Mouse (Mus musculus) kidney, embryonic 16.5 days (tissue): ENCODE measurements around the gene Sfxn2. TPM values are rescaled to one million over a fixed set of nuclear protein-coding genes. Genes with fewer than 3 reads are reported as not detected.

Source experiments
- ATAC-seq: fragments of 200-750 bp; cut with Nextera tagmentation; 2 replicates; pipeline ENCODE4 v1.8.0; 2017; ENCODE audit warnings: moderate TSS enrichment; ENCODE audit not compliant: low FRiP score, low TSS enrichment
- H3K27ac ChIP-seq: fragments of 300-500 bp; sonication (generic); 2 replicates; pipeline ENCODE4 v1.5.1; 2014; ENCODE audit warnings: low read length
- H3K27me3 ChIP-seq: fragments of 300-500 bp; sonication (generic); 2 replicates; pipeline ENCODE4 v1.6.1; 2014; ENCODE audit warnings: low read length, control low read depth, mixed read lengths; ENCODE audit not compliant: insufficient read depth
- H3K36me3 ChIP-seq: fragments of 300-500 bp; sonication (generic); 2 replicates; pipeline ENCODE4 v1.6.1; 2014; ENCODE audit warnings: low read length, control low read depth, mixed read lengths; ENCODE audit not compliant: insufficient read depth
- H3K4me1 ChIP-seq: fragments of 300-500 bp; sonication (generic); 2 replicates; pipeline ENCODE4 v1.6.1; 2014; ENCODE audit warnings: low read length, control low read depth, mixed read lengths; ENCODE audit not compliant: insufficient read depth
- H3K4me2 ChIP-seq: fragments of 300-500 bp; sonication (generic); replicated peaks from 2 replicates; pipeline ENCODE4 v1.6.1; 2014; ENCODE audit warnings: low read depth, low read length
- H3K4me3 ChIP-seq: fragments of 300-500 bp; sonication (generic); 2 replicates; pipeline ENCODE4 v1.5.1; 2014; ENCODE audit warnings: mild to moderate bottlenecking, low read length
- H3K9ac ChIP-seq: fragments of 300-500 bp; sonication (generic); replicated peaks from 2 replicates; pipeline ENCODE4 v1.6.1; 2014; ENCODE audit warnings: low read length
- H3K9me3 ChIP-seq: fragments of 300-500 bp; sonication (generic); 2 replicates; pipeline ENCODE4 v1.6.1; 2016; ENCODE audit warnings: low read length, control low read depth
- WGBS: fragments of 180-500 bp; shearing (Covaris S2); extraction: QIAGEN DNeasy Blood & Tissue Kit; methylation state at CpG from one replicate; pipeline ENCODE4 v1.1.7; 2014; 5-methylcytosine and 5-hydroxymethylcytosine counted together
- polyA plus RNA-seq: library from polyadenylated mRNA; unstranded; fragments of >200 nt; fragmentation: Nextera tagmentation; extraction: Ambion mirVana; gene quantifications from 2 replicates; pipeline ENCODE4 v1.2.1, GENCODE M21; 2015

The Sfxn2 gene
- 39.4 and 41.1 TPM in 2 replicates for polyA plus RNA-seq

GRCm38 (mm10) chr19:46572951-46573937 is at the start of gene Sfxn2, which contains the start of gene Arl3:
Sfxn2 (plus strand) TSS chr19:46573365.
Arl3 (minus strand) TSS chr19:46573198.
- under 1% methylated on average over 62 of the region's 67 CpGs for WGBS
- peaks cover 25% of the 10 kb centered on the region for H3K4me1 ChIP-seq
- ATAC-seq: peak; percentile 96

DNA sequence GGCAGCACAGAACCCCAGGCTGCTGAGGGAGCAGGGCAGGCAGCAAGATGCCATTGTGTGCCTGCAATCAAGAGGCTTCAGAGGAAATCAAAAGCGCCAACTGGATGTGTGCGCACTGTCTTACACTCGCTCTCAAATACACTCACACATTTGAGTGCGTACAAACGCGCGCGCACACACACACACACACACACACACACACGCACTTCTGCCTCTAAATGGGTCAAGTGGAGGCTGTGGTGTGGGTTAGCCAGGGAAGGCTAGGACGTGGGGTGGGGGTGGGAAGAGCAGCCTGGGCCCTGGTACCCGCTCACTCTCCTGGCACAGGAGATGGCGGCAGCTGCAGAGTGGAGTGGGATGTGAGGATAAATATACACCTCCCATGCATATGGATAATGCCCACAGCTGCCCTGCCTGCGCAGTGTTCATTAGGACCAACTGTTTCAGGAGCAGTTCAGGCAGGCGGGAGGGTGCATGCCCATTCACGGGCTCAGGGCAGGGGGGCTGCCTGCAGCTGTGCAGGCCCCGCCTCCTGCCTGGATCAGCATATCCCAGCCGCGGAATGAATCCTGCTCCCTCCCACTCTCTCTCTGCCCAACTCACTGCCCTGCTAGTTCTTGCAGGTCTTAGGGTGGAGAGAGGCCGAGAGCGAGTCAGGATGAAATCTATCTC is 49.5 kb upstream of the Sfxn2 start:
- Histone ChIP-seq H3K9ac (peak overlapping the region; percentile 61), H3K27me3 (no peaks in the 10 kb centered on the region), H3K4me3 (peak overlapping the region; percentile 24), H3K27ac (peak overlapping the region; percentile 90), H3K9me3 (no peaks in the 10 kb centered on the region), H3K4me2 (peak overlapping the region; percentile 45), H3K4me1 (peaks cover 91% of the 10 kb centered on the region), H3K36me3 (no peaks in the 10 kb centered on the region)
- WGBS: 11% methylated on average over 20 of the region's 20 CpGs
- ATAC-seq: peak; percentile 86

More at GRCm38 (mm10) chr19:46572951-46573937, at the start of gene Sfxn2, which contains the start of gene Arl3:
- Histone ChIP-seq H3K4me2 (peak within 1 kb of the TSS; percentile 88), H3K36me3 (no peaks in the 10 kb centered on the region), H3K27ac (peak within 1 kb of the TSS; percentile 86), H3K4me3 (peak within 1 kb of the TSS; percentile 84), H3K9ac (peak within 1 kb of the TSS; percentile 79), H3K9me3 (no peaks in the 10 kb centered on the region), H3K27me3 (no peaks in the 10 kb centered on the region)

- Histone ChIP-seq H3K4me1 (peaks cover 91% of the 10 kb centered on the region), H3K27ac (peak overlapping the region; percentile 90)
- 11% methylated on average over 6 of the region's 6 CpGs for WGBS
Observed at GRCm38 (mm10) chr19:46524152-46524544, 49.0 kb upstream of the Sfxn2 start.

GRCm38 (mm10) chr19:46524601-46525321 is 48.4 kb upstream of the Sfxn2 start:
- Histone ChIP-seq H3K9ac (peak overlapping the region; percentile 52; the same call in 1 of the 2 replicates), H3K4me1 (peaks cover 91% of the 10 kb centered on the region), H3K4me3 (peak overlapping the region; percentile 24; the same call in 1 of the 2 replicates), H3K27ac (peak overlapping the region; percentile 90), H3K4me2 (peak overlapping the region; percentile 45), H3K9me3 (no peaks in the 10 kb centered on the region), H3K27me3 (no peaks in the 10 kb centered on the region), H3K36me3 (no peaks in the 10 kb centered on the region)
- WGBS: 25% methylated on average over 14 of the region's 14 CpGs
- peak; percentile 32 for ATAC-seq

More at GRCm38 (mm10) chr19:46524152-46524544, 49.0 kb upstream of the Sfxn2 start:
- Histone ChIP-seq H3K9ac (peak overlapping the region; percentile 52), H3K4me3 (peak overlapping the region; percentile 24), H3K27me3 (no peaks in the 10 kb centered on the region), H3K36me3 (no peaks in the 10 kb centered on the region), H3K9me3 (no peaks in the 10 kb centered on the region), H3K4me2 (peak overlapping the region; percentile 45)
- ATAC-seq: 0 out of 2 replicates have a peak, but pooled peaks have one; percentile 5

DNA sequence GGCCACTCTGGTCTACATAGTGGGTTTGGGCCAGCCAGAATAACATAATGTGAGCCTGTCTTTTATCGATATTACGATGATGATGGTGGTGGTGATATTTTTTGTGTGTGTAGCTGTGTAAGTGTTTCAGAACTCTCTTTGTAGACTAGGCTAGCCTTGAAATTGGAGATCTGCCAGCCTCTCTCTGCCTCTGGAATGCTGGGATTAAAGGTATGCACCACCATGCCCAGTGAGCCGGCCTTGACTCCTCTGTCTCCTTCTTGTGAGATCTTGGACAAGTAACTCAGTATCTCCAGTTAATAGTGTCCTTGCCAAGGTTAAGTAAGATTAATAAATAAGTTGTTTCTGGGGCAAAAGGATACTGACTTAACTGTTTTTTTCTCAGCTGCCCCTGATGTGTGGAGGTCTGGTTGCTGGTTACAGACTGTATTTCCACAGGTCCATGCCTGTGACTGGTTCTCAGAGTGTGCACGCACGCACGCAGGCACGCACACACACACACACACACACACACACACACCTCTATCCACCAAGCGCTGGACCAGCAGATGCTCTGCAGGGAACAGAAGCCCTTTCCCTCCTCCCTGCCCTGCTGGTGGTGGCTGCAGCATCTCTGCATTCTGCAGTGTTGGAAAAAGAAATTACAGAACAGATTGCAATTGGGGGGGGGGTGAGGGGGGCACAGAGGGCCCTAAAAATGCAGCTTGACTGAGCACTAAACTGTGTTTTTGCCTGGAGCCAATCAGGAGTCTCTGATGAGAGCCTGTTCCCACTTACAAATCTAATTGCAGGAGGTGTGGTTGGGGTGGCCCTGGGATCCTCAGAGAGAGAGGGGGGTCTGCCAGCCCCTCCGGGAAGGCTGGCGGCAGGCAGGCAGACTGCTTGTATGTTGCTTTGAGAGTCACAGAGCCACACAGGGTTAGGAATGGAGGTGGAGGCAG is 47.2 kb upstream of the Sfxn2 start:
- Histone ChIP-seq H3K27me3 (no peaks in the 10 kb centered on the region), H3K27ac (peak overlapping the region; percentile 90), H3K36me3 (no peaks in the 10 kb centered on the region), H3K4me2 (no peak overlapping the region), H3K4me1 (peaks cover 95% of the 10 kb centered on the region), H3K9me3 (no peaks in the 10 kb centered on the region), H3K4me3 (no peak overlapping the region), H3K9ac (no peak overlapping the region)
- ATAC-seq: no peak
- 56% methylated on average over 10 of the region's 10 CpGs for WGBS

DNA sequence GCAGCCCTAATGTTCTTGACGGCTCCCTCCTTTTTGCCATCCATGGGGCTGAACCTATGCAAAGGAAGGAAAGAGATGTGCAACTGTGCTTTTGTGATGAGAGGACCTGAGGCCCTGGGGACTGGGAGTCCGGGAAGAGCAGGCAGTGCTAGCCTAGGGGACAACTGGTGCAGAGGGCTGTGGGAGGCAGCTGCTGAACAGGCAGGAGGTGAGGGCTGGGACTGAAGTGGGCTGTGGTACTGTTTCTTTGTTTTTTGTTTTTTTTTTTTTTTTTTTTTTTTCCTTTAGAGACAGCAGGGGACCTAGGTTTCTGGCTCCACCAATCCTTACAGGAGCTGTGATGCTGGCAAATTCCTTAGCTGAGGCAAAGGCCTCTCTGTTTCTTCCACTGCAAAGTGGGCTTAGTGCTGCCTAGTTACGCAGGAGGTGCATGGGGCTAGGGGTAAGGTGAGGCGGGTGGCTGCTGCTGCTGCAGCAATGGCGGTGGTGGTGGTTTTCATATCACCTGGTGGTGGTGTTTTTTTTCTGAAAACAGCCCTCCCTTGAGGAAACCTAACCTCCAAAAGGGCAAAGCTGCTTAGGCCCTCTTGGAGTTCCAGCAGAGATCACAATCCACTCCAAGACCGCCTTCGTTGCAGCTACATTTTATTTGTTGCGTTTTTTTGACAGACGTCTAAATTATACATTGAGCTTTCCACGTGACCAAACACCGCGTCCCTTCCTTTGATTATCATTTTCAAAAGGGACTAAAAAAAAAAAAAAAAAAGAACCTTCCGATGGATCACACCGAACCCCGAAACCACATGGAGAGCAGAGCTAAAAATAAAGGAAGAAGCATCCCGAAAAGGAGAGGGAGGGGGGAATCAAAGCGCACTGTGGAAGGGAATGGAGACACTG is 45.3 kb upstream of the Sfxn2 start:
- H3K4me1 ChIP-seq: peaks cover 96% of the 10 kb centered on the region
- peak overlapping the region; percentile 8; the same call in 1 of the 2 replicates for H3K4me3 ChIP-seq
- H3K4me2 ChIP-seq: peak overlapping the region; percentile 51
- H3K36me3 ChIP-seq: no peaks in the 10 kb centered on the region
- no peaks in the 10 kb centered on the region for H3K9me3 ChIP-seq
- peak overlapping the region; percentile 53 for H3K9ac ChIP-seq
- peak overlapping the region; percentile 94 for H3K27ac ChIP-seq
- H3K27me3 ChIP-seq: no peaks in the 10 kb centered on the region
- ATAC-seq: no peak
- 27% methylated on average over 17 of the region's 17 CpGs for WGBS

DNA sequence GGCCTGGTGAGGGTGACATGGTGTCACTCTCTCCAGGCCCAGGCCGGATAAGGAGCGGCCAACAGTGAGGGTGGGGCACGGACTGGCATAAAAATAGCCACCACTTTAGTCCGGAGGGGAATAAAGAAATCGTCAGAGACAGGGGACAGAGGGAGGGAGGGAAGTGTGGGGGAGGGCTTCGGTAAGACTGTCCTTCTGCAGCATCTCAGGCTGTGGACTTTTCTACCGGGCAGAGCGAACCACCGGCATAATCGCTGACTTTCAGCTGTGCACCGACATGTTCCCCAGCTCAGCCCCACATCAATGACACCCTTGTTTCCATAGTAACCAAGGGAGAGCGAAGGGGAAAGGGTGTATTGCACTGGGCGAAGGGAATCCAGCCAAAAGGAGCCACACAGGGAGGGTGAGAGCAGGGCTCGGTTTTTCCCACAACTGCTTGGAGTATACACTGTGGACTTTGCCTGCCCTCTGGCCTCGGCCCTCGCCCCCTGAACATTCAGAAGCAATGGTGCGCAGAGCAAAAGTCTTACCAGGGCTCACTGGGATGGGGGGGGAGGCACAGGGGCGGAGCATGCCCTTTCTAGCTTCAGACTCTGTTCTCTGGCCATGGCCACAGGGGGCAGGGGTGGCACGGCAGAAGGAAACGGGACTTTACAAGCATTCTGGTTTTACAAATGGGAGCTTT is 44.5 kb upstream of the Sfxn2 start:
- Histone ChIP-seq H3K4me2 (peak overlapping the region; percentile 51), H3K27me3 (no peaks in the 10 kb centered on the region), H3K36me3 (no peaks in the 10 kb centered on the region), H3K4me1 (peaks cover 96% of the 10 kb centered on the region), H3K4me3 (peak overlapping the region; percentile 8; the same call in 1 of the 2 replicates), H3K9me3 (no peaks in the 10 kb centered on the region), H3K27ac (peak overlapping the region; percentile 94), H3K9ac (peak overlapping the region; percentile 53)
- peak; percentile 80 for ATAC-seq
- 1% methylated on average over 20 of the region's 20 CpGs for WGBS
